Mouse (Mus musculus) cerebellum, postnatal 4 days (tissue): ENCODE results near the gene Nppa.
"Not testable (repeated sequence)": the region's sequence is repeated elsewhere in the genome, so short reads cannot be mapped to it uniquely, and the experiment has no call there.

Source experiments
- DNase-seq, 2 experiments: peaks; one replicate each; pipeline ENCODE4 v3.0.0; 2022; ENCODE audit warnings: low spot score in 2 of 2, mixed read lengths in 1 of 2

Gene Nppa

GRCm38 (mm10) chr4:148011332-148011731 is 10.8 kb downstream of the Nppa start:
- DNase-seq = no peak

GRCm38 (mm10) chr4:148012216-148012615 is 11.7 kb downstream of the Nppa start:
- DNase-seq = no peak

- DNase-seq = no peak
These were observed 14.9 kb downstream of the Nppa start for GRCm38 (mm10) chr4:148015418-148015817.

GRCm38 (mm10) chr4:148016981-148017380 is 16.5 kb downstream of the Nppa start:
- DNase-seq = no peak

- no peak for DNase-seq
These were observed 17.9 kb downstream of the Nppa start for GRCm38 (mm10) chr4:148018410-148018809.

DNA sequence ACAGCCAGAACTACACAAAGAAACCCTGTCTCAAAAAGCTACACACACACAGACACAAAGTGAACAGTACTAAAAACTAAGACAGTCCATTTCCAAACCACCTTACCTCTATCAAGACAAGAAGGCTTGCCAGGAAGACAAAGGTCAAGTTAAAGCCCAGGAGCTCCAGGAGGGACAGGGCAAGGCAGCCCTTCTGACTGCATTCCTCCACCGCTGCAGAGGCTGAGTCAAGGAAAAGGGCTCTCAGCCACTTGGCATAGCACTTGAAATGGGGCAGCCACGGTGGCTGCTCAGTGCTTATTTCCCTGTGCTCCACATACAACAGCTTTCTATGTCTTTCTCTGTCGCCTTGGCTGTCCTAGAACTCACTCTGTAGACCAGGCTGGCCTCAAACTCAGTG is 23.5 kb downstream of the Nppa start:
- no peak for DNase-seq

DNA sequence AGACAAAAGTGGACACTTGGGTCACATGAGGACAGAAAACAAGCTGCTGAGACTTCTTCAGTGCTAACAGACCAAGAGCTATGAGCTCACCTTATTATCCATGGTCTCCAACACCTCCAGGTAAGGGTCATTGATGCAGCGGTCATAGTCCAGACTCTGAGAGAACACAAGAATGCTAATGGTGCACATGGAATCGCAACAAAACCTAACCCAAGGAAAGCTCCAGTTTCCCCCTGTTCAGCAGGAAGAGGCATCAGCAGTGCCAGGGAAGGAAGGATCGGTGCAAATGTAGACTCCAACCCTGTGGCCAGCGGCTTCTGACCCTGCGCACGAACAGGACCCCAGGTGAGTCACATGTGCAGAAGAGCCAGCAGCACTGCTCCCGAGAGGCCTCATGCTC is 28.8 kb downstream of the Nppa start:
- DNase-seq = no peak

DNA sequence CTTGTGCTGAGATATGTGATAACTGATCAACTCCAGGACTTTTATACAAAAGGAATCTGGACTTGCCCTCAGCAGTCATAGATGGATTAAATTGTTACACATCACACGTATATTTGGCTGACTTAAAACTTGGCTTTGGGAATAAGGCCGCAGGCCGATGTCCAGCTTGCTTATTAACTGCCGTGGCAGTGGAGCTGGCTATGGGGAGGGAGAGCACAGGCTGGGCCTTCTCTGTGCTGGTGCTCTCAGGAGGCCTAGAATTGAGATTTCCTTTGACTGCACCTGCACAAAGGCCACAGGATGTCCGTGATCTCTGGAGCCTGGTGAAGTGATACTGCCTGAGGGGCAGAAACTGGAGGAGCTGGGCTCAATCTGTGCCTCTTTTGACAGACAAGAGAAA is 30.0 kb downstream of the Nppa start:
- DNase-seq = no peak

- no peak for DNase-seq
These were observed 33.4 kb downstream of the Nppa start for GRCm38 (mm10) chr4:148033858-148034410.

DNA sequence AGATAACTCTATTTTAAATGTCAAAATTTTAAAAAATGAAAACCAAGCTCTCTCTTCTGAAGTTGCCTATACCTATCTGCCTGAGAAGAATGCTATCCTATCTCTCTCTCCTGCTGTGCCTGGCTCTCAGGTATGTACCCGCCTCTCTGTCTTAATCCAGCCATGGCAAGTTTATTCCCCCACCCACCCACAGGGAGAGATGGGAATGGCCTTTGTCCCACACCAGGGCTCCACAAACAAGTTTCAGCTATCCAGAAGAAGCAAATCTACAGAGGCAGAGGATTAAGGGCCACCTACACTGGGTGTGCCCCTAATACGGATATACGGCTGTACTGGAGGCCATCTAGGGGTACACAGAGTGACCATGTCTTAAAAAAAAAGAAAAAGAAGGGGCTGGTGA is 34.9 kb downstream of the Nppa start:
- no peak for DNase-seq

GRCm38 (mm10) chr4:148038079-148038599 is 37.6 kb downstream of the Nppa start:
- no peak for DNase-seq

- DNase-seq = peak; percentile 98 to 100
These were observed 38.2 kb downstream of the Nppa start, which contains the start of the genes Clcn6 and Mthfr for GRCm38 (mm10) chr4:148038600-148039253. Gene Clcn6, minus strand, starts transcription at chr4:148038821. Gene Mthfr, plus strand, starts transcription at chr4:148039077.

GRCm38 (mm10) chr4:148039254-148040028 is 38.9 kb downstream of the Nppa start:
- no peak for DNase-seq

DNA sequence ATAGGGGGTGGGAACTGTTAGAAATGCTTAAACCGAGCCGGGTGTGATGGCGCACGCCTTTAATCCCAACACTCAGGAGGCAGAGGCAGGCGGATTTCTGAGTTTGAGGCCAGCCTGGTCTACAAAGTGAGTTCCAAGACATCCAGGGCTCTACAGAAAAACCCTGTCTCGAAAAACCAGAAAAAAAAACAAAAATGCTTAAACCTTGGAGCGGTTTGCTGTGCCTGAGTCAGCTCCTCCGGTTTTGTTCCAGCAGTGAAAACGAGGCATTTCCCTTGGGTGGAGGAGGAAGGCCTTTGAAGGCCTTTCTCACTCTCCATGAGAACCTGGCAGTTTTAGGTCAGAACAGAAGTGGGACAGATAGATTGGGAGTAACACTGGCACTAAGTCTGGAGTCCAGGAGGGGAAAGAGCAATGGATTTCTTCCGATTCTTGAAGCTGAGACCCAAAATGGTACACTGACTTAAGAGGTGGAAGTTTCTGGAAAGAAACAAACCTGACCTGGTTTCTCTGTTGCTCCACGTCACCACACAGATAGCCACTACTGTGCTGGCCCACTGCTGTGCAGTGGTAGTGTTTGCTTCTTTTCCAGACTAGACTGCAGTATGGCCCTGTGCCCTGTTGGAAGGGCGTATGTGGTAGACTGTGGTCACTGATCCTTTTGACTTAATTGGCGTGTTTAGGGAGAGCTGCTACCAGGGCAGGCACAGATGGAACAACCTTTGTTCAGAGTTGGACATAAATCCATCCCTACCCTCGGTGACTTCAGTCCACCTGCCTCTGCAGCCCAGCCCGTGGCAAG is 39.7 kb downstream of the Nppa start:
- no peak for DNase-seq

GRCm38 (mm10) chr4:148040933-148041610 is 40.5 kb downstream of the Nppa start:
- DNase-seq = peak in 1 of 2 experiments; percentile 40

DNA sequence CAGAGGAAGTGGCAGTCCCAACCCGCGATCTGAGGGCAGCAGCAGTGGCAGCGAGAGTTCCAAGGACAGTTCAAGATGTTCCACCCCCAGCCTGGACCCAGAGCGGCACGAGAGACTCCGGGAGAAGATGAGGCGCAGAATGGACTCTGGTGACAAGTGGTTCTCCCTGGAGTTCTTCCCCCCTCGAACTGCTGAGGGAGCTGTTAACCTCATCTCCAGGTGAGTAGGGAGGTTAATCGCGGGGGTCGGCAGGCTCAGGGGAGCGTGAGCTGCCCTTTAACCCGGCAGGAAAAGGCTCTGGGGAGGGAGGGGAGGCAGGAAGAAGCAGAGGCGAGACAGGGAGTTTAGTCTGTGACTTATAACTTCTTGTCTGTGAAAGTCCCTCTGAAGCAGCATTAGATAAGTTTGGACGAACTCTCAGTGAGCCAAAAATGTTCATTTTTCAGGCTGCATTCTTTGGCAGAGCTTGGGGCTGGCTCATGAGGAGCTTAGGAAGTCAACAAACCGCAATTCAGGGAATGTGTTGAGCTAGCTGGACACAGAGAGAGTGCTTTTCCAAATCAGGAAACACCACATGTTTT is 41.2 kb downstream of the Nppa start:
- DNase-seq = no peak

DNA sequence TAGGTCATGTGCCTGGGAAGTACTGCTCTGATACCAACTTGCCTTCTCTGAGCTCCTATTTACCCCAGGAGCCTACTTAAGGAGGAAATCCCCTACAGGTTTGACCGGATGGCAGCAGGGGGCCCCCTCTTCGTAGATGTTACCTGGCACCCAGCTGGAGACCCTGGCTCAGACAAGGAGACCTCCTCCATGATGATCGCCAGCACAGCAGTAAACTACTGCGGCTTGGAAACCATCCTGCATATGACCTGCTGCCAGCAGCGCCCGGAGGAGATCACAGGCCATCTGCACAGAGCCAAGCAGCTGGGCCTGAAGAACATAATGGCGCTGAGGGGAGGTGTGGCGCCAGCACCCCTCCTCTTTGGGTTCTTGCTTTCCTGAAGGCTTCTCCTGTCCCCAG is 42.8 kb downstream of the Nppa start:
- not testable (repeated sequence) for DNase-seq

- no peak for DNase-seq
These were observed 43.6 kb downstream of the Nppa start for GRCm38 (mm10) chr4:148044113-148044512.

GRCm38 (mm10) chr4:148046450-148047031 is 46.0 kb downstream of the Nppa start:
- DNase-seq = no peak

DNA sequence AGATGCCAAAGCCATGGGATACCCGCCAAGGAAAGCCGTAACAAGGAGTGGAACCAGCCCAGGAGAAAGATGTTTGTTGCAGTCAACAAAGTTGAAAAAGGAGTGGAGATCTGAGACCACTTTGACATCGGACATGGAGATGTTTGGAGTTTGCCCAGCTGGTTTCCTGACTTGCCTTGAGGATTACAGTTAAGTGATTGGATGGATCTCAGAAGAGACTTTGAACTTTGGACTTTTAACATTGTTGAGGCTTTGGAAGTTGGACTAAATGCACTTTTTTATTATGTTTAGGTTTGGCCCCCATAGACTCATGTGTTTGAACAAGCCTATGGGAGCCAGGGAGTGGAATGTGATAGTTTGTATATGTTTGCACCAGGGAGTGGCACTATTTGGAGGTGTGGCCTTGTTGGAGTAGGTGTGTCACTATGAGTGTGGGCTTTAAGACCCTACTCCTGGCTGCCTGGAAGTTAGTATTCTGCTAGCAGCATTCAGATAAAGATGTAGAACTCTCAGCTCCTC is 49.9 kb downstream of the Nppa start:
- DNase-seq = not testable (repeated sequence)
